In genomic region chr1:112379651-112380264, GRCm38 (mm10) we compare ENCODE assay signal across 9 mouse cellular contexts.
DNase-seq lines count a peak whose midpoint lies in the region; ATAC-seq and TF ChIP-seq lines count a peak whose summit lies in the region.
"Had no signal": no experiment of that assay in that cellular context is flagged by ENCODE, and none has a peak within 500 bp of the region (broad histone marks: within the 10 kb centered on the region; RNA-seq: fewer than 3 reads in every experiment).

No protein-coding gene starts in this region.

- no peak for TF ChIP-seq POLR2A in thymus, adult 2 months (IDR thresholded peaks at IDR 0.05; ENCODE audit: control insufficient read depth, extremely low read depth, insufficient read depth, low read length, poor library complexity)

- H3K4me2 ChIP-seq in limb, embryonic 11.5 days (ENCODE audit: low read depth, severe bottlenecking): no peak overlapping the region
- H3K4me2 ChIP-seq in neural tube, embryonic 11.5 days (ENCODE audit: low read depth): no peak overlapping the region
- H3K4me2 ChIP-seq: liver, embryonic 15.5 days had no signal

- 28% methylated on average over 2 of the region's 2 CpGs for WGBS in limb, embryonic 11.5 days
- WGBS in limb, embryonic 10.5 days: 34% methylated on average over 2 of the region's 2 CpGs
- 19% methylated on average over 2 of the region's 2 CpGs for WGBS in neural tube, embryonic 11.5 days
- 20% methylated on average over 2 of the region's 2 CpGs for WGBS in thymus, adult 2 months

- H3K9ac ChIP-seq in limb, embryonic 11.5 days (ENCODE audit: low read length): no peak overlapping the region
- H3K9ac ChIP-seq in neural tube, embryonic 11.5 days (ENCODE audit: low read length): no peak overlapping the region
- H3K9ac ChIP-seq: liver, embryonic 15.5 days had no signal

- H3K9me3 ChIP-seq in limb, embryonic 11.5 days (ENCODE audit: control insufficient read depth, low read length): no peaks in the 10 kb centered on the region
- no peaks in the 10 kb centered on the region for H3K9me3 ChIP-seq in limb, embryonic 10.5 days (replicated peaks)
- no peaks in the 10 kb centered on the region for H3K9me3 ChIP-seq in neural tube, embryonic 11.5 days (ENCODE audit: control insufficient read depth, low read length)
- H3K9me3 ChIP-seq: liver, embryonic 15.5 days had no signal

- H3K4me3 ChIP-seq in limb, embryonic 11.5 days (ENCODE audit: low read depth, low read length): no peak overlapping the region
- H3K4me3 ChIP-seq in limb, embryonic 10.5 days: no peak overlapping the region
- H3K4me3 ChIP-seq in layer of hippocampus, adult 2 months: no peak overlapping the region
- no peak overlapping the region for H3K4me3 ChIP-seq in neural tube, embryonic 11.5 days (ENCODE audit: low read depth, low read length)
- no peak overlapping the region for H3K4me3 ChIP-seq in thymus, adult 2 months (ENCODE audit: control insufficient read depth, insufficient read depth, low read length)
- H3K4me3 ChIP-seq: liver, embryonic 15.5 days had no signal

- DNase-seq in limb, embryonic 11.5 days (ENCODE audit: low spot score): peak; percentile 28
- no peak for DNase-seq in limb, embryonic 10.5 days (ENCODE audit: low spot score)
- peak; percentile 54 for DNase-seq in brain, embryonic 18.5 days (ENCODE audit: low read depth, low spot score)
- DNase-seq in gonadal fat pad, adult 2 months (ENCODE audit: low read depth): peak; percentile 12
- DNase-seq in layer of hippocampus, adult 2 months (ENCODE audit: low spot score in 2 of 2): peak; percentile 53 to 73
- peak; percentile 20 for DNase-seq in neural tube, embryonic 11.5 days (ENCODE audit: low spot score)
- DNase-seq in natural killer cell, adult 2 months (ENCODE audit: low spot score in 2 of 2): no peak
- DNase-seq in thymus, adult 2 months: no peak

- TF ChIP-seq CTCF in layer of hippocampus, adult 2 months (conservative IDR thresholded peaks at IDR 0.05): peak; percentile 98
- no peak for TF ChIP-seq CTCF in thymus, adult 2 months (IDR thresholded peaks at IDR 0.05; ENCODE audit: borderline replicate concordance, control insufficient read depth, extremely low read depth, insufficient read depth, low read length, poor library complexity)

- H3K4me1 ChIP-seq in limb, embryonic 11.5 days (ENCODE audit: control insufficient read depth, insufficient read depth, low read length): no peaks in the 10 kb centered on the region
- H3K4me1 ChIP-seq in limb, embryonic 10.5 days: no peaks in the 10 kb centered on the region
- no peaks in the 10 kb centered on the region for H3K4me1 ChIP-seq in neural tube, embryonic 11.5 days (ENCODE audit: control insufficient read depth, insufficient read depth, low read length)
- H3K4me1 ChIP-seq in thymus, adult 2 months (replicated peaks; ENCODE audit: control insufficient read depth, insufficient read depth, low read length): no peaks in the 10 kb centered on the region
- H3K4me1 ChIP-seq: liver, embryonic 15.5 days had no signal

- ATAC-seq in limb, embryonic 11.5 days (ENCODE audit: insufficient number of reproducible peaks, low FRiP score, low TSS enrichment, low read depth): peak; percentile 66
- peak; percentile 56 for ATAC-seq in neural tube, embryonic 11.5 days (ENCODE audit: insufficient read depth, low FRiP score, low TSS enrichment)

- H3K27me3 ChIP-seq in limb, embryonic 11.5 days (ENCODE audit: control insufficient read depth, insufficient read depth, low read length): no peaks in the 10 kb centered on the region
- H3K27me3 ChIP-seq in limb, embryonic 10.5 days (ENCODE audit: low read depth, poor library complexity, severe bottlenecking): no peaks in the 10 kb centered on the region
- H3K27me3 ChIP-seq in neural tube, embryonic 11.5 days (ENCODE audit: control insufficient read depth, insufficient read depth, low read length): no peaks in the 10 kb centered on the region
- no peaks in the 10 kb centered on the region for H3K27me3 ChIP-seq in thymus, adult 2 months (ENCODE audit: control insufficient read depth, insufficient read depth, low read length)
- H3K27me3 ChIP-seq: liver, embryonic 15.5 days had no signal

- H3K27ac ChIP-seq in limb, embryonic 11.5 days (replicated peaks; ENCODE audit: low read depth, low read length): no peak overlapping the region
- H3K27ac ChIP-seq in limb, embryonic 10.5 days: no peak overlapping the region
- H3K27ac ChIP-seq in layer of hippocampus, adult 2 months: no peak overlapping the region
- H3K27ac ChIP-seq in neural tube, embryonic 11.5 days (ENCODE audit: low read depth, low read length): no peak overlapping the region
- H3K27ac ChIP-seq in thymus, adult 2 months (ENCODE audit: control insufficient read depth, insufficient read depth, low read length): no peak overlapping the region
- H3K27ac ChIP-seq: liver, embryonic 15.5 days had no signal

- no peaks in the 10 kb centered on the region for H3K36me3 ChIP-seq in limb, embryonic 11.5 days (ENCODE audit: control insufficient read depth, insufficient read depth, low read length)
- H3K36me3 ChIP-seq in limb, embryonic 10.5 days: no peaks in the 10 kb centered on the region
- H3K36me3 ChIP-seq in neural tube, embryonic 11.5 days (ENCODE audit: control insufficient read depth, insufficient read depth, low read length): no peaks in the 10 kb centered on the region
- H3K36me3 ChIP-seq in thymus, adult 2 months (ENCODE audit: control insufficient read depth, insufficient read depth, low read length): no peaks in the 10 kb centered on the region
- H3K36me3 ChIP-seq: liver, embryonic 15.5 days had no signal

Comparison
In these comparisons a context has a peak if more than half of its experiments do, and no peak if none do; other contexts are left out.
1. DNase-seq: peak in limb, embryonic 11.5 days (single experiment), brain, embryonic 18.5 days (single experiment), gonadal fat pad, adult 2 months (single experiment), layer of hippocampus, adult 2 months (2 of 2) and neural tube, embryonic 11.5 days (single experiment); none in limb, embryonic 10.5 days (single experiment), natural killer cell, adult 2 months (0 of 2) and thymus, adult 2 months (single experiment).